Mouse (Mus musculus): ENCODE measurements at regions not wholly inside any gene's neighbourhood (a gene's known extent, or its start where the extent isn't known, plus 50 kb on each side); places are given as distances from the start of the nearest gene placed in this dataset.

DNA sequence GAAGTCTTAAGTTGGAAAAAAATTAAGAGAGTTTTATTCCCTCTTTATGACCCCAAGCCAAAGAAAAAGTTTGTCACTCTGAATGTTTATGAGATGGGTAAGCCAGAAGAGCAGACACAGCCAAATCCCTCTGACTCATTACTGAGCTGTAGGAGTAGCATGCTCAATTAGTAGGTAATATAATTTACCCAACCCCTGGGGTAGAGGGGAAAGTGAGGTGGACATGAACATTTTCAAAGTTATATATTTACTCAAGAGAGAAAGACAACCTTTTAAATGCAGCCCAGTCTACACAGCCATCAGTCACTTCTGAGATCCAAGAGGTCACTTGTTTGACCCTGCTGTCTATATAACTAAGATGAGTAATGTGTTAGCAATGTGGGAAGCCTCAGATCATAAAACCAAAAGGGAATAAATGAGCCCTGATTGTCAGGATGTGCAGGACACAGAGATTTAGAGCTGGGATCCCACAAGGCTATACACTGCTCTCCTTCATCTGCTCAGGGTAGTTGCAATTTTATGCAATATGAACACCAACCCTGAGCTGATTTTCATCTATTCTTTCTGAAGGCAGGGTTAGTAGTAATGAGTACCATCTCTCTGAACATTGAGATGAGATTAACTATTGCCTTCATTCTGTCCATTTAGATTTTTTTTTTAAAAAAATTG, 114.7 kb upstream of the Ndp start:
- H3K9me3 ChIP-seq (ENCODE audit: control insufficient read depth, low read length): no peaks in the 10 kb centered on the region
- ATAC-seq (replicated peaks; ENCODE audit: low FRiP score) (no peak), DNase-seq (ENCODE audit: low spot score) (no peak)
- H3K27ac ChIP-seq (ENCODE audit: low read depth, low read length): no peak overlapping the region
- H3K4me1 ChIP-seq (replicated peaks; ENCODE audit: control insufficient read depth, insufficient read depth, low read length): no peaks in the 10 kb centered on the region
- H3K36me3 ChIP-seq (ENCODE audit: control insufficient read depth, insufficient read depth, low read length): no peaks in the 10 kb centered on the region
- H3K27me3 ChIP-seq (ENCODE audit: control insufficient read depth, insufficient read depth, low read length): no peaks in the 10 kb centered on the region
- no peak overlapping the region for H3K4me3 ChIP-seq (ENCODE audit: low read depth, low read length)
- no peak overlapping the region for H3K9ac ChIP-seq (ENCODE audit: low read length)
- no peak overlapping the region for H3K4me2 ChIP-seq (ENCODE audit: low read depth, low read length, severe bottlenecking)

DNA sequence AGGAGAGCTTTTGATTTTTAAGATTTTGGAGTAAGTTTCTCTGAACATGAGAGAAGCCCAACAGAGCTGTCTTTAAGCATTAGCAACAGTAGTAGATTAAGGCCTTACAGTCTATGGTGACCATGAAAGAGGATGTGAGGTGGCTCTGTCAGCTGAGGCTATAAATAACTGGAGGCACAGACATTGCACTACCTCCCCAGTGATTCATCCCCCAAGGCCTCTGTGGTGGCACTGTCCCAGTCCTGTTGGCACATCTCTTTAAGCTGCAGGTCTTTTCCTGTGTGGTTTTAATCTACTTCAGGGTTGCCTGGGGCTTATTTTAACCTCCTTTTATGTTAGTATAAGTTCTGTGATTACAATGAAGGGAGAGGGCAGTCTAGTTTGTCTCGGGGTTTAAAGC, 106.2 kb upstream of the Ndp start:
- Histone ChIP-seq H3K36me3 (ENCODE audit: control insufficient read depth, insufficient read depth, low read length) (no peaks in the 10 kb centered on the region), H3K9me3 (ENCODE audit: control insufficient read depth, low read length) (no peaks in the 10 kb centered on the region), H3K4me2 (ENCODE audit: low read depth, low read length, severe bottlenecking) (no peak overlapping the region), H3K27ac (ENCODE audit: low read depth, low read length) (no peak overlapping the region), H3K4me1 (replicated peaks; ENCODE audit: control insufficient read depth, insufficient read depth, low read length) (no peaks in the 10 kb centered on the region), H3K4me3 (ENCODE audit: low read depth, low read length) (no peak overlapping the region), H3K27me3 (ENCODE audit: control insufficient read depth, insufficient read depth, low read length) (no peaks in the 10 kb centered on the region), H3K9ac (ENCODE audit: low read length) (no peak overlapping the region)
- DNase-seq (ENCODE audit: low spot score) (no peak), ATAC-seq (replicated peaks; ENCODE audit: low FRiP score) (no peak)
- WGBS: 78% methylated on average over 1 of the region's 1 CpGs

DNA sequence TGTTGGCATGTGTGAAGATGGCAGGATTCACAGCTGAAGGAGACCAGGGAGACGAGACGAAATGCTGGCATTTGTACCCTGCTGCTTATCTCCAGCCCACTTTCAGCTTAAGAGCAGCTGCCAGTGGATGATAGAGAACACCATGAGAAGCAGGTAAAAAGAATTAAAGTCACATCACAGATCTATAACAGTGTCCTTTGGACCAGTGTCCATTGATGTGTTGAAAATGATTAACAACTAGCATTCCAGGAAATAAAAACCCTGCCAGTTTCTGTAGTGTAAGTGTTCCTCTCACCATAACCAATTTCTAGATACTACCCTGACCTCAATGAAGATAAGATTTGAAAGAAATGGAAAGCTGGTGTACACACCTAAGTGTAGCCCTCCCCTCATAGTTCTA, 97.6 kb upstream of the Ndp start:
- H3K4me3 ChIP-seq (ENCODE audit: low read depth, low read length): no peak overlapping the region
- no peak overlapping the region for H3K4me2 ChIP-seq (ENCODE audit: low read depth, low read length, severe bottlenecking)
- no peaks in the 10 kb centered on the region for H3K9me3 ChIP-seq (ENCODE audit: control insufficient read depth, low read length)
- no peaks in the 10 kb centered on the region for H3K4me1 ChIP-seq (replicated peaks; ENCODE audit: control insufficient read depth, insufficient read depth, low read length)
- no peaks in the 10 kb centered on the region for H3K27me3 ChIP-seq (ENCODE audit: control insufficient read depth, insufficient read depth, low read length)
- WGBS: 77% methylated on average over 2 of the region's 2 CpGs
- H3K36me3 ChIP-seq (ENCODE audit: control insufficient read depth, insufficient read depth, low read length): no peaks in the 10 kb centered on the region
- H3K9ac ChIP-seq (ENCODE audit: low read length): no peak overlapping the region
- ATAC-seq (replicated peaks; ENCODE audit: low FRiP score): no peak
- H3K27ac ChIP-seq (ENCODE audit: low read depth, low read length): no peak overlapping the region
- no peak for DNase-seq (ENCODE audit: low spot score)

DNA sequence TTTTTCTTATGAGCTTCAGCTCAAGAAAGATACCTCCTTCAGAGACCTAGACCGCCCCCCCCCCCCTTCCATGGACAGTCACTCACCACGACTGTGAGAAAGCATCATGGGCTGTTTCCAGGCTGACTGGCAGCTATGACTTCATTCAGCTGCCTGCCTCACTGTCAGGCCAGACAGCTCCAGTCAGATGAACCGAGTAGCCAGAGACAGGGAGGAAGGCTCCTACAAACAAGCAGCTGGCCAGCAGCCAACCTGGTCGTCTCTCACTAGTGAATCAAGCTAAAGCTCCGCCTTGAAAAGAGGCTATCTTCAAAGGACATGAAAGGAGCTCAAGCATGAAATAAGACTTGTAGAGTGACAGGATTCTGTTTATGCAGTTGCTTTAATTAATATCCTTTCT, 87.0 kb upstream of the Ndp start:
- Histone ChIP-seq H3K9me3 (ENCODE audit: control insufficient read depth, low read length) (no peaks in the 10 kb centered on the region), H3K9ac (ENCODE audit: low read length) (no peak overlapping the region), H3K4me3 (ENCODE audit: low read depth, low read length) (no peak overlapping the region), H3K36me3 (ENCODE audit: control insufficient read depth, insufficient read depth, low read length) (no peaks in the 10 kb centered on the region), H3K27ac (ENCODE audit: low read depth, low read length) (no peak overlapping the region), H3K27me3 (ENCODE audit: control insufficient read depth, insufficient read depth, low read length) (no peaks in the 10 kb centered on the region), H3K4me2 (ENCODE audit: low read depth, low read length, severe bottlenecking) (no peak overlapping the region), H3K4me1 (replicated peaks; ENCODE audit: control insufficient read depth, insufficient read depth, low read length) (no peaks in the 10 kb centered on the region)
- WGBS: 39% methylated on average over 4 of the region's 5 CpGs
- ATAC-seq (replicated peaks; ENCODE audit: low FRiP score) (peak; percentile 87), DNase-seq (ENCODE audit: low spot score) (peak; percentile 51)
